Mouse (Mus musculus): Measurements from ENCODE around the gene Kcnk4. TPM values are rescaled to one million over a fixed set of nuclear protein-coding genes. Genes with fewer than 3 reads are reported as not detected.

Kcnk4 gene
- total RNA-seq (2023): not detected

DNA sequence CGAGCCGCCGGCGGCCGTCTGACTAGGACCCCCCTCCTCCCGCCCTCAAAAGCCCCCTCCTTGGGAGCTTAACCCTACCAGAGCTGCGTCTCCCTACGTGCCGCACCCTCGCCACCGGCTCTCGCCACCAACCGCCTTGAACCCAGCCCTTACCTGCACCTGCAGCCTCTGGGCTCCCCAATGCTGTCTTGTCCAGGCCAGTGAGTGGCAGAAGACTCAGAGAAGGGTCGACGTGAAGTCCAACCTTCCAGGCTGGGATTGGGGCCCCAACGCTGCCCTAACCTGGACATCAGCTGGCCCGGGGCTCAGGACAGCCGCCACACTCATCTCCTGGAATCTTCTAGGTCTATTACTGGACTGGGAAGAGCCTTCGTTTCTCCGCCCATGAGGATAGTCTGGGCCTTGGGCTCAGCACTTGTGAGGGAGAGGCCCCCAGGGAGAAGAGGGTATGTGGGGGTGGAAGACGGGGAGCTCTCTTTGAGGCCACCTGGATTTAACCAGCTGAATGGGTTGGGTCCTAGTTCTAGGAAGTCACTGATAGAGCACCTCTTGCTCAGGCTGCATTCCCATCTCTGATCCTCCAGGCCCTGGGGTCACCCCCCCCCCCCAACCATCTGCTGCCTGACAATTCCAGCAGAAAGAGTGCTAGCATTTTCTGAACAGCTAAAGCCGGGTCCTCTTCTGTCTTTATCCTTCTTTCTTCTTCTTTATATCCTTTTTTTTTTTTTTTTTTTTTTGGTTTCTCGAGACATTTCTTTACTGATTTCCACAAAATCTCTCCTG, at the start of gene Kcnk4:
Kcnk4 (minus strand) TSS at position 321 of the 783 bp plus-strand sequence.

DNA sequence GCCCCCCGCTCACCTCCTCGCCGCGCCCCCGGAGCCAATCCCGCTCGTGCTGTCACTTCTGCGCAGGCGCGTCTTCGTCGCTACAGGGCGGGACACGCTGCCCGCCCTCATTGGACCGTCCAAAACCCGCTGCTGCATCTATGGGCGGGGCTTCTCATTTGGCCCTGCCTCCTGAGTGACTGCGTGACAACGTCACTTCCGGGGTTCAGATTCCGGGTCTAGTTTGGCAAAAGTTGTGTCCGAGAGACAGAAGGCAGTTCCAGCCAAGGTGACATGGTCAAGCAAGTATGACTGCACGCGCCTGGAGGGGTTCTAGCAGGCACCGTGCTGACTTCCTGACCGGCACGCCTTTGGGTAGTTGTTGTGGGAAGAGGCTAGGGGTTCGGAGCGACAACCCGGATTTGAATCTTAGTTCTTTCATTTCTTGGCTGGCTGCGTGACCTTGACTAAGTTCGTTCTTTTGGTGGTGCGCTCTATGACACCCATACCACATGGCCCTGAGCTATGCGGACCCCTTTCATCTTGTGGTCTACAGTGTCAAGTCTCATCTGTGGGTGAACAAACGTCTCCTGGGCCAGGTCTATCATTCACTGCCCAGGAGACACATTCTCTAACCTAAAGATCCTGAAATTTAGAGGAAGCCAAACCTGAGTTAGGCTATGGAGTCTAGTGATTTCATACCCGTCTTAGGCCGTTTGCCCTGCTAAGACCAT, 46.2 kb upstream of the Kcnk4 start, which contains the start of gene Fkbp2:
Fkbp2 (minus strand) TSS at position 121 of the 713 bp plus-strand sequence.

DNA sequence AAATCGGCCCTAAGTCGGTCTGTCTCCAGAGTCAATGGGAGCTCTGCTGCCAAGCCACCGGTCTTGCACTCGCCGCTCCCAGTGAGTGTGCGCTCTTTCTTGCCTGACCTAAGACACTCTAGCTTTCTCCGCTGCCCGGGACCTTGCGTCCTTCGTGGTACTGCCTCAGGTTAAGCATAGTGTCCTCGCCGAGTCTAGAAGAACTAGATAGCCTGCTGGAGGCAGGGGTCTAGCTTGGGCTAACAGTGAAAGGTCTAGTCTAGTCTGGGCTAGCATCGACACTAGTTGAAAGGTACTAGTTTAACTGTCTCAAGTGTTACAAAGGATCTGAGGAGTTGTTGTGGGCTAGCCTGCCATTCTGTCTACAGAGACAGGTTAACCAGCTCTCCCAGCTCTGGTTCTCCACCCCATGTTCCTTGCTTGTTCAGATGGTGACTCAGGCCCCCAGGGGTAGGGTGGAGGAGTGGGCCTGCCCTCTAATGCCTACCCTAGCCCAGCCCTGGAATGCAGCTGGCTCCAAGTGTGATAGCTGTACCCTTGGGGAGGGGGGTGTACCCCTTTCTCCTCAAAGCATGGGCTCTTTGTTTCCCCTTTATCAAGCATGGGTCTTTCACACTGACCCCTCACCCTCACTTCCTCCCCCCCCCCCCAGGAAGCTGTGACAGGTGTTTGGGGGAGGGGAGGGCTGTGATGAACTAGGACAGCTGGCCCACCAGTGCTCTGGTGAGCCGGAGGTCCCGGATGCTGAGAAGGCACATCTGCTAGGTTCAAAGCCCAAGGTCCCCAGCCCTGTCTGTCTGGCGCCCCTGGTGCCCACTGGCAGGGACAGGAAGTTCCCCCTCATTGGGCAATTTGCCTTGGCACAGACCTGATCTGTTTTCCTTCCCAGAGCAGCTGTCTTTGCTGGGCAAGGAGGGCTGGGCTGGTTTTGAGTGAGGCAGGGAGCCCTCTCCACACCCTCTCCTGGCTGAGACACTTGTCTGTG, 41.5 kb upstream of the Kcnk4 start, which contains the start of gene Plcb3:
Plcb3 (minus strand) TSS at position 934 of the 985 bp plus-strand sequence.

DNA sequence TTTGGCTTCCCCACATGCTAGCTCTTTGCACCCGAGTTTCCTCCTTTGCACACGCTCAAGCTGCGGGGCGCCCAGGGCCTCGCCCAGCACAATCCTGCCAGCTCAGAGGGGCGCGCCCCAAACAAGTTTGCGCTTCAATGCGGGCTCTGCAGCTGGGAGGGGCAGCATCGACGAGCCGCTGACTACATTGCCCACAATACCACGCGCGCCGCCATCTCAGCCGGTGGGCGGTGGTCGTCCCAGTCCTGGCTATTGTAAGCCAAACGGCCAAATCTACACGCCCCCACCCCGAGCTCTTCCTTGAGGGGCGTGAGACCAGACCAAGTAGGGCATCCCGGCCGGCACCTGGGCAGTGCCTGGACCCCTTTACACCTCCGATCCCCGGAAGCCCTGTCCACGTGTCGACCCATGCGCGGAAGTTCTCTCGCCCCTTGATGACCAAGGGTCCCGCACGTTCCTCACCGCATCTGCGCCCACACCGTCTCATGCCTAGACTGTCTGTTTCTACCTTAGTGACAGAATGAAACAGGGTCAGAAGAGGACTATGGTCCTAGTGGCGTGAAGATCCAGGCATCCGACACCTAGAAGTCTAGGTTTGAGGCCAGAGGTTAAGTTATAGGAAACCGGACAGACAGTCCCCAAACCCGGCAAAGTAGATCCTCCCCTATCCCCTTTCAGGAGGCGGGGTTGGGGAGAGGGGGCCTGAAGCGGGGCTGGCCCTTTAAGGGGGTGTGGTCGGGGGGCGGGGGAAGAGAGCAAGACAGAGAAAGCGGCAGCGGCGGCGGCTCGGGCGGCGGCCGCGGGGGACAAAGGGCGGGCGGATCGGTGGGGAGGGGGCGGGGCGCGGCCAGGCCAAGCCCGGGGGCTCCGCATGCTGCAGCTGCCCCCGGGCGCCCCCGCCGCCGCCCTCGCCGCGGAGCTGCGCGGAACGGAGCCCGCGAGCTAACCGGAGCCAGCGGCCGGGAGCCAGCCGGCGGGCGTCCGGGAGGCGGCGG, 40.2 kb upstream of the Kcnk4 start, which contains the start of gene Ppp1r14b:
Ppp1r14b (plus strand) TSS at position 758 of the 995 bp plus-strand sequence.

DNA sequence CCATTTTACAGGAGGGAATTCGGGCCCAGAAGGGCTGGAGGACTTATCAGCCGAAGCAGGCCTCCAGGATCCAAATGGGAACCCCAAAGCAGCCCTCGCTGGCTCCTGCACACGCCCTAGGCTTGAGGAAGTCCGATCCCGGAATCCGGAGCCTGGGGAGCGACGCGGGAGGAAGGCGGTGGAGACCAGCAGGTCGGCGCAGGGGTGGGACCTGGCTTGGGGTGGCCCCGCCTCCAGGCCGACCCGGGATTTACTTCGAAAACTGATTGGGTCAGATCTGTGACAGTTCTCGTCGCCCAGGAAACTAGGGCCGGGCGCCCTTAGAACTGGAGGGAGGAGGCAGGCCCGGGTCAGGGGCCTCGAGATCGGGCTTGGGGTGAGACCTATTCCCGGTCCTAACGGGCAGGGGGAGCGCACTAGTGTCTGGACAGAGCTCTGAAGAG, 8.0 kb upstream of the Kcnk4 start, which contains the start of gene Gpr137:
Gpr137 (minus strand) TSS at position 232 of the 443 bp plus-strand sequence.

DNA sequence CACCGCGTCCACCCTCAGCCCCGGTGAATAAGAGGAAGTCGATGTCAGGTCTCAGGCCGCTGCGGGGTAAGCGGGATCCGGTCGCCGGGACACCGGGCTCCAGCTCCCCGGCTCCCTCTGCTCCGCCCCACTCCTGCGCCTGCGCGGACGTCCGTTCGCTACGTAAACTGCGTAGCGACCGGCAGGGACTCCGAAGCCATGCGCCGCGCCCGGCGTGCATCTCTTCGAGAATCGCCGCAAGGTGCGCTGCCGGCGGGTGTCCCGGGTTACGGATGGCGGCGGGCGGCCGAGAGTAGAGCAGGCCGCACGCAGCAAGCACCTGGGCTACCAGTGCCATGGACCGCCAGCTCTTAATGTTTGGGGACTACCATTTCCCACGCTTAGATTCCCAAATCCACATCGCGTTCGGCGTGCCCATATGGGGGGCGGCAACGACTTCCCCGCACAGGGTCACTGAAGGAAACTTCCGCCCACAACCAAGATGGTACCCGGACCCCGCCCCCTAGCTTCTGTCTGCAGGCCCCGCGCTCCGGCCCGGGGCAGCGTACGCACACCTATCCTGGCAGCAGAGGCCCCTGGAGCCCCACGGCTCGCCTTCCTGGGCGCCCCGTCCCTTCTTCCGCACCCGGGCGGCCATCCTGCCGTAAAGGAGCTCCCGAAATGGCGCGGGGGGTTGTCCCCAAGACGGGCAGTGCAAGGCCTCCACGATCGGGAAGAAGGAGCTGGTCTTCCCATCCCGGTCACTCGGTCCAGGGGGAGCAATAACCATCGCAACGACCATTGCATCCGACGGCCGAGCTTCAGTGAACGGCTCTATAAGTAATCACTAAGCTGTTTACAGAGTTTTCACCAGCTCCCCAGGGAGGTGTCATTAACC, 7.3 kb upstream of the Kcnk4 start, which contains the start of gene Bad:
Bad (plus strand) TSS at position 490 of the 877 bp plus-strand sequence.

DNA sequence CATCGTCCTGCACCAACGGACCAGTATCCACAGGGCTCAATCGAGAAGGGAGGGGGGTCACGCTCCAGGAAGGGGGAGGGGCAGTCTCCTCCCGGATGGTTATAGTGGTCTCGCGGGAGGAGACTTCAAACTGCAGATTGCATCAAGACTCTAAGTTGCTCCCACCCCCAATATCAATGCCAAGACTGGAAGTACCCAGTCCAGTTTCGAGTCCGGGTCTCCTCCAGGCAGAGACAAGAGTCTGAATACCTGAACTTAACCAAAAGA, 9.1 kb downstream of the Kcnk4 start, which contains the start of gene Catsperz:
Catsperz (minus strand) TSS at position 74 of the 267 bp plus-strand sequence.

DNA sequence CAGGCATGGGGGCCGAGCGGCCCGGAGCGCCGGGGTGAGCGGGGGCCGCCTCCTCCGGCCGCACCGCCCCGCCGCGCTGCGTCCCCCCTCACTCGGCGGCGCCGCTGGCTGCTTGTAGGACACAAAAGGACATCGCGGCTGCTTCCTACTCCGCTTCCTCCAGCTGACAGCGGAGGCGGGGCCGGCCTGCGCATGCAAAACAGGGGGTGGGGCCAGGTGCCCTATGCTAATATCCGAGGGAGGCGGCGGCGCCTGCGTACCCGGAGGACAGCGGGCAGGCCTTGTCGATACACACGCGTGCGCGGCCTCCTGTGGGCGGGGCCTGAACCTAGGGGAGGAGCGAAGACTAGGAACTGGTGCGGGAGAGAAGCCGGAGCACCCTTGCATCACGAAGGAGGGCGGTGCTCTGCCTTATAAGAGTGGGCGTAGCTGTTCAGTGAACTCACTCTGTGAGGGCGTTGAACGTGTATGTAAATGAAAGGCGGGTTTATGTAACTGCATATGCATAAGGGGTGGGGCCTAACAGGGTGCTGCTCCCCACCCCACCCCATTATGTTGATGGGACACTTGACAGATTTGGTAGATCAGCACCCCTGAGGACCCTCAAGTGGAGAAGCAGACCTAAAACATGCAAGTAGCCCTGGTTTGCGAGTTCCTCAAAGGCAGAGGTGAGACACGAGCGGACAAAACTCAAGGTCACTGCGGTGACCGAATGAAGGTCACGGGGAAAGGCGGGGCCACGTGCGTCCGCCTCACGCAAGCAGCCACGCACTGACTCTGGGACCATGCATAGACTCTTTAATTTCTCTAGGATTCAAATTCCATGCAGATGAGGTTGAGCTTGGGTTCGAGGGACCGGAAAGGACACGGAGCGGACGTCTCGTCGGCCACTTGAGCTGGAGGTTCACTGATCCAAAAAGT, 12.4 kb downstream of the Kcnk4 start, which contains the start of gene Esrra:
Esrra (minus strand) TSS at position 167 of the 921 bp plus-strand sequence.

DNA sequence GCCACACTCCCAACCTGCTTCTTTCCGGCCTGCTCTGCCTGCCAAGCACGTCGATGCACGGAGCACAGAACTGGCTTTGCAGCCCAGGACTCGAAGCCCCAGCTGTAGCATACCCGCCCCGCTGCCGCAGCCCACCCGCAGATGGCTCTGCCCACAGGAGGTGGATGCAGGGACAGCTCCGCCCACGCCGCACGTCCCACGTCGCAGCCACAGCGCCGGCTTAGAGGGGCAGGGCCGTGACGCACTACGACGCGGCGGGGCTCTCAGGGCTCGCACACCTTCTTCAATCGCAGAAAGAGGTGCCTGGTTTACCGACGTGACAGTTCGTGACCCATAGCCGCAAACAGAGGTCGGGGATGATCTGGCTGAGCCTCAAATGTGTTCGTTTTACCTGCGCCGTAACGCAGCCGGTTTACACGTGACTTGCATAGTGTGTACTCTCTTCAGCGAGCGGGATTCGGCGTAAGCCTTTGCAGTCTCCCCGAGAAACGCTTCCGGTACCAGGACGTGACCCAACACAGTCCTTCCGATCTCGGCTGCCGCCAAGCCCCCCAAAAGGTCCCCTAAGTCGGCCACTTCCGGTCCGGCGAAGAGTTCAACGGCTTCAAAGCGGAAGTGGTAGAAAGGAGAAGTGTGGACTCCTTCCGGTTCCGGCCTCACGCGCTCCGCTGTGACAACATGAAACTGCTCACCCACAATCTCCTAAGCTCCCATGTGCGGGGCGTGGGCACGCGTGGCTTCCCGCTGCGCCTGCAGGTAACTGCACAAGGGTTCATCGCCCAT, 24.6 kb downstream of the Kcnk4 start, which contains the start of the genes Trmt112 and Prdx5:
Trmt112 (plus strand) TSS at position 192 of the 783 bp plus-strand sequence.
Prdx5 (minus strand) TSS at position 600 of the 783 bp plus-strand sequence.

Other genes with a start within 250 kb of the Kcnk4 start
- 23.8 TPM for gene Rps6ka4, start 93.9 kb downstream of the Kcnk4 start, total RNA-seq (2023)
- gene Ccdc88b, start 76.3 kb downstream of the Kcnk4 start, total RNA-seq (2023): 89.2 TPM
- 127 TPM for gene Trmt112, start 24.8 kb downstream of the Kcnk4 start, total RNA-seq (2023)
- gene Prdx5, start 24.4 kb downstream of the Kcnk4 start, total RNA-seq (2023): 59.7 TPM
- gene Esrra, start 12.7 kb downstream of the Kcnk4 start, total RNA-seq (2023): 26.2 TPM
- gene Catsperz, start 9.1 kb downstream of the Kcnk4 start, total RNA-seq (2023): not detected
- gene Bad, start 7.3 kb upstream of the Kcnk4 start, total RNA-seq (2023): 7.8 TPM
- gene Gpr137, start 8.0 kb upstream of the Kcnk4 start, total RNA-seq (2023): 6.1 TPM
- gene Ppp1r14b, start 40.5 kb upstream of the Kcnk4 start, total RNA-seq (2023): 120 TPM
- 6.9 TPM for gene Plcb3, start 42.0 kb upstream of the Kcnk4 start, total RNA-seq (2023)
- gene Fkbp2, start 46.0 kb upstream of the Kcnk4 start, total RNA-seq (2023): 14.8 TPM
- 15.2 TPM for gene Vegfb, start 53.1 kb upstream of the Kcnk4 start, total RNA-seq (2023)
- 17.2 TPM for gene Dnajc4, start 58.1 kb upstream of the Kcnk4 start, total RNA-seq (2023)
- 6.0 TPM for gene Nudt22, start 61.6 kb upstream of the Kcnk4 start, total RNA-seq (2023)
- gene Trpt1, start 61.6 kb upstream of the Kcnk4 start, total RNA-seq (2023): 4.3 TPM
- 152 TPM for gene Fermt3, start 85.0 kb upstream of the Kcnk4 start, total RNA-seq (2023)
- gene Stip1, start 105.5 kb upstream of the Kcnk4 start, total RNA-seq (2023): 117 TPM
- 12.3 TPM for gene Macrod1, start 122.3 kb upstream of the Kcnk4 start, total RNA-seq (2023)
- gene Flrt1, start 171.2 kb upstream of the Kcnk4 start, total RNA-seq (2023): not detected